Mouse (Mus musculus) heart, embryonic 15.5 days (tissue): ENCODE measurements at regions not wholly inside any gene's neighbourhood (a gene's known extent, or its start where the extent isn't known, plus 50 kb on each side); places are given as distances from the start of the nearest gene placed in this dataset.

Experiments used
- ATAC-seq: fragments of 200-750 bp; cut with Nextera tagmentation; replicated peaks from 2 replicates; pipeline ENCODE4 v1.8.0; 2017; ENCODE audit warnings: low read depth, moderate TSS enrichment; ENCODE audit not compliant: insufficient number of reproducible peaks, insufficient read depth, low FRiP score
- H3K27ac ChIP-seq: fragments of 300-500 bp; sonication (generic); 2 replicates; pipeline ENCODE4 v1.5.1; 2015; ENCODE audit warnings: mild to moderate bottlenecking, inconsistent platforms
- H3K27me3 ChIP-seq: fragments of 300-500 bp; sonication (generic); 2 replicates; pipeline ENCODE4 v1.6.1; 2015; ENCODE audit warnings: inconsistent platforms
- H3K36me3 ChIP-seq: fragments of 300-500 bp; sonication (generic); 2 replicates; pipeline ENCODE4 v1.6.1; 2015; ENCODE audit warnings: mild to moderate bottlenecking, inconsistent platforms
- H3K4me1 ChIP-seq: fragments of 300-500 bp; sonication (generic); replicated peaks from 2 replicates; pipeline ENCODE4 v1.6.1; 2015; ENCODE audit warnings: inconsistent platforms
- H3K4me2 ChIP-seq: fragments of 300-500 bp; sonication (generic); 2 replicates; pipeline ENCODE4 v1.6.1; 2015; ENCODE audit warnings: inconsistent platforms, mild to moderate bottlenecking, moderate library complexity
- H3K4me3 ChIP-seq: fragments of 300-500 bp; sonication (generic); 2 replicates; pipeline ENCODE4 v1.5.1; 2015; ENCODE audit warnings: mild to moderate bottlenecking, inconsistent platforms
- H3K9ac ChIP-seq: fragments of 300-500 bp; sonication (generic); 2 replicates; pipeline ENCODE4 v1.6.1; 2015; ENCODE audit warnings: mild to moderate bottlenecking, inconsistent platforms
- H3K9me3 ChIP-seq: fragments of 300-500 bp; sonication (generic); replicated peaks from 2 replicates; pipeline ENCODE4 v1.6.1; 2016; ENCODE audit warnings: inconsistent platforms
- WGBS: fragments of 180-500 bp; shearing (Covaris S2); methylation state at CpG from one replicate; pipeline ENCODE4 v1.1.7; 2015; ENCODE audit warnings: mixed read lengths; 5-methylcytosine and 5-hydroxymethylcytosine counted together

- H3K36me3 ChIP-seq, result no peaks in the 10 kb centered on the region
- 87% methylated on average over 8 of the region's 8 CpGs for WGBS
- ATAC-seq, result no peak
Observed at GRCm38 (mm10) chr3:52611881-52612280, 343.7 kb downstream of the Foxo1 start.

GRCm38 (mm10) chr3:52610466-52610865, 342.3 kb downstream of the Foxo1 start:
- Histone ChIP-seq H3K4me3 (no peak overlapping the region), H3K36me3 (no peaks in the 10 kb centered on the region), H3K27me3 (no peaks in the 10 kb centered on the region), H3K9ac (no peak overlapping the region), H3K27ac (no peak overlapping the region), H3K4me1 (no peaks in the 10 kb centered on the region), H3K4me2 (no peak overlapping the region), H3K9me3 (no peaks in the 10 kb centered on the region)
- 66% methylated on average over 3 of the region's 3 CpGs for WGBS
- no peak for ATAC-seq

More at GRCm38 (mm10) chr3:52611881-52612280, 343.7 kb downstream of the Foxo1 start:
- Histone ChIP-seq H3K27me3 (no peaks in the 10 kb centered on the region), H3K9ac (no peak overlapping the region), H3K9me3 (no peaks in the 10 kb centered on the region), H3K4me1 (no peaks in the 10 kb centered on the region), H3K27ac (no peak overlapping the region), H3K4me2 (no peak overlapping the region), H3K4me3 (no peak overlapping the region)

GRCm38 (mm10) chr3:52608086-52608426, 339.9 kb downstream of the Foxo1 start:
- no peak for ATAC-seq

GRCm38 (mm10) chr3:52607379-52608085, 339.4 kb downstream of the Foxo1 start:
- Histone ChIP-seq H3K4me2 (no peak overlapping the region), H3K4me1 (peaks cover 4% of the 10 kb centered on the region), H3K9ac (no peak overlapping the region), H3K4me3 (no peak overlapping the region), H3K36me3 (no peaks in the 10 kb centered on the region), H3K27ac (no peak overlapping the region), H3K27me3 (no peaks in the 10 kb centered on the region), H3K9me3 (no peaks in the 10 kb centered on the region)
- no peak for ATAC-seq
- 76% methylated on average over 12 of the region's 12 CpGs for WGBS

More at GRCm38 (mm10) chr3:52608086-52608426, 339.9 kb downstream of the Foxo1 start:
- Histone ChIP-seq H3K27ac (no peak overlapping the region), H3K9ac (no peak overlapping the region), H3K36me3 (no peaks in the 10 kb centered on the region), H3K27me3 (no peaks in the 10 kb centered on the region), H3K4me2 (no peak overlapping the region), H3K4me1 (peaks cover 4% of the 10 kb centered on the region), H3K9me3 (no peaks in the 10 kb centered on the region), H3K4me3 (no peak overlapping the region)
- WGBS, result 65% methylated on average over 5 of the region's 5 CpGs

- no peak overlapping the region for H3K9ac ChIP-seq
- H3K36me3 ChIP-seq, result no peaks in the 10 kb centered on the region
- WGBS, result 68% methylated on average over 6 of the region's 6 CpGs
- no peak overlapping the region for H3K4me3 ChIP-seq
- H3K9me3 ChIP-seq, result no peaks in the 10 kb centered on the region
- no peak overlapping the region for H3K27ac ChIP-seq
- H3K27me3 ChIP-seq, result no peaks in the 10 kb centered on the region
- ATAC-seq, result no peak
- no peak overlapping the region for H3K4me2 ChIP-seq
- peaks cover 9% of the 10 kb centered on the region for H3K4me1 ChIP-seq
Observed at GRCm38 (mm10) chr3:52605261-52605771, 337.2 kb downstream of the Foxo1 start.

GRCm38 (mm10) chr3:52603244-52603704, 335.1 kb downstream of the Foxo1 start:
- Histone ChIP-seq H3K9me3 (no peaks in the 10 kb centered on the region), H3K27ac (no peak overlapping the region; the same call in 1 of the 2 replicates), H3K4me2 (no peak overlapping the region), H3K4me1 (peaks cover 9% of the 10 kb centered on the region), H3K4me3 (no peak overlapping the region), H3K9ac (no peak overlapping the region), H3K27me3 (no peaks in the 10 kb centered on the region), H3K36me3 (no peaks in the 10 kb centered on the region)
- peak; percentile 73 for ATAC-seq
- WGBS, result 32% methylated on average over 8 of the region's 8 CpGs

GRCm38 (mm10) chr3:52601011-52601745, 333.0 kb downstream of the Foxo1 start:
- Histone ChIP-seq H3K9ac (no peak overlapping the region), H3K27ac (no peak overlapping the region), H3K4me3 (no peak overlapping the region), H3K4me2 (no peak overlapping the region), H3K4me1 (peaks cover 9% of the 10 kb centered on the region), H3K9me3 (no peaks in the 10 kb centered on the region), H3K27me3 (no peaks in the 10 kb centered on the region), H3K36me3 (no peaks in the 10 kb centered on the region)
- WGBS, result 84% methylated on average over 21 of the region's 21 CpGs
- ATAC-seq, result no peak

- ATAC-seq, result no peak
- Histone ChIP-seq H3K4me3 (no peak overlapping the region), H3K27me3 (no peaks in the 10 kb centered on the region), H3K4me2 (no peak overlapping the region), H3K4me1 (peaks cover 9% of the 10 kb centered on the region), H3K36me3 (no peaks in the 10 kb centered on the region), H3K27ac (no peak overlapping the region), H3K9me3 (no peaks in the 10 kb centered on the region), H3K9ac (no peak overlapping the region)
- 67% methylated on average over 13 of the region's 13 CpGs for WGBS
Observed at GRCm38 (mm10) chr3:52600581-52600980, 332.4 kb downstream of the Foxo1 start.

GRCm38 (mm10) chr3:52600146-52600545, 332.0 kb downstream of the Foxo1 start:
- H3K9me3 ChIP-seq, result no peaks in the 10 kb centered on the region
- H3K36me3 ChIP-seq, result no peaks in the 10 kb centered on the region
- 89% methylated on average over 4 of the region's 4 CpGs for WGBS
- peaks cover 9% of the 10 kb centered on the region for H3K4me1 ChIP-seq
- H3K27me3 ChIP-seq, result no peaks in the 10 kb centered on the region
- no peak overlapping the region for H3K9ac ChIP-seq
- H3K4me3 ChIP-seq, result no peak overlapping the region
- no peak for ATAC-seq
- H3K4me2 ChIP-seq, result no peak overlapping the region
- H3K27ac ChIP-seq, result no peak overlapping the region

GRCm38 (mm10) chr3:52586418-52586817, 318.3 kb downstream of the Foxo1 start:
- Histone ChIP-seq H3K36me3 (no peaks in the 10 kb centered on the region), H3K9ac (no peak overlapping the region), H3K9me3 (no peaks in the 10 kb centered on the region), H3K4me1 (no peaks in the 10 kb centered on the region), H3K27ac (no peak overlapping the region), H3K4me2 (no peak overlapping the region), H3K4me3 (no peak overlapping the region), H3K27me3 (no peaks in the 10 kb centered on the region)
- ATAC-seq, result no peak
- WGBS, result 81% methylated on average over 4 of the region's 4 CpGs

GRCm38 (mm10) chr3:52579917-52580316, 311.8 kb downstream of the Foxo1 start:
- Histone ChIP-seq H3K9me3 (no peaks in the 10 kb centered on the region), H3K9ac (no peak overlapping the region), H3K4me1 (no peaks in the 10 kb centered on the region), H3K4me2 (no peak overlapping the region), H3K27me3 (no peaks in the 10 kb centered on the region), H3K4me3 (no peak overlapping the region), H3K27ac (no peak overlapping the region), H3K36me3 (no peaks in the 10 kb centered on the region)
- ATAC-seq, result no peak
- WGBS, result 70% methylated on average over 3 of the region's 3 CpGs
